Mouse (Mus musculus) stomach, embryonic 16.5 days (tissue): ENCODE results near the gene Myh9. TPM values are rescaled to one million over a fixed set of nuclear protein-coding genes. Genes with fewer than 3 reads are reported as not detected.

Source experiments
- ATAC-seq: fragments of 200-750 bp; cut with Nextera tagmentation; 2 replicates; pipeline ENCODE4 v1.8.0; 2017; ENCODE audit warnings: moderate number of reproducible peaks, moderate TSS enrichment; ENCODE audit not compliant: insufficient read depth, low FRiP score
- H3K27ac ChIP-seq: fragments of 300-500 bp; sonication (generic); 2 replicates; pipeline ENCODE4 v1.5.1; 2014; ENCODE audit warnings: low read length
- H3K27me3 ChIP-seq: fragments of 300-500 bp; sonication (generic); 2 replicates; pipeline ENCODE4 v1.6.1; 2014; ENCODE audit warnings: low read length, control low read depth, mixed read lengths; ENCODE audit not compliant: control insufficient read depth, insufficient read depth
- H3K36me3 ChIP-seq: fragments of 300-500 bp; sonication (generic); 2 replicates; pipeline ENCODE4 v1.6.1; 2014; ENCODE audit warnings: low read length; ENCODE audit not compliant: control insufficient read depth, insufficient read depth
- H3K4me1 ChIP-seq: fragments of 300-500 bp; sonication (generic); 2 replicates; pipeline ENCODE4 v1.6.1; 2014; ENCODE audit warnings: low read length, control low read depth, mixed read lengths; ENCODE audit not compliant: control insufficient read depth, insufficient read depth
- H3K4me2 ChIP-seq: fragments of 300-500 bp; sonication (generic); 2 replicates; pipeline ENCODE4 v1.6.1; 2014; ENCODE audit warnings: low read depth, low read length, mixed read lengths
- H3K4me3 ChIP-seq: fragments of 300-500 bp; sonication (generic); replicated peaks from 2 replicates; pipeline ENCODE4 v1.5.1; 2014; ENCODE audit warnings: mild to moderate bottlenecking, low read length
- H3K9ac ChIP-seq: fragments of 300-500 bp; sonication (generic); 2 replicates; pipeline ENCODE4 v1.6.1; 2014; ENCODE audit warnings: low read length
- H3K9me3 ChIP-seq: fragments of 300-500 bp; sonication (generic); replicated peaks from 2 replicates; pipeline ENCODE4 v1.6.1; 2016; ENCODE audit warnings: low read length, control low read depth; ENCODE audit not compliant: control insufficient read depth
- WGBS: fragments of 180-500 bp; shearing (Covaris S2); extraction: QIAGEN DNeasy Blood & Tissue Kit; methylation state at CpG from one replicate; pipeline ENCODE4 v1.1.7; 2014; 5-methylcytosine and 5-hydroxymethylcytosine counted together
- polyA plus RNA-seq: library from polyadenylated mRNA; unstranded; fragments of >200 nt; fragmentation: Nextera tagmentation; extraction: Ambion mirVana; gene quantifications from 2 replicates; pipeline ENCODE4 v1.2.1, GENCODE M21; 2015

Myh9 gene
- polyA plus RNA-seq, 1 experiment from 2014 or later: 54.5 TPM

DNA sequence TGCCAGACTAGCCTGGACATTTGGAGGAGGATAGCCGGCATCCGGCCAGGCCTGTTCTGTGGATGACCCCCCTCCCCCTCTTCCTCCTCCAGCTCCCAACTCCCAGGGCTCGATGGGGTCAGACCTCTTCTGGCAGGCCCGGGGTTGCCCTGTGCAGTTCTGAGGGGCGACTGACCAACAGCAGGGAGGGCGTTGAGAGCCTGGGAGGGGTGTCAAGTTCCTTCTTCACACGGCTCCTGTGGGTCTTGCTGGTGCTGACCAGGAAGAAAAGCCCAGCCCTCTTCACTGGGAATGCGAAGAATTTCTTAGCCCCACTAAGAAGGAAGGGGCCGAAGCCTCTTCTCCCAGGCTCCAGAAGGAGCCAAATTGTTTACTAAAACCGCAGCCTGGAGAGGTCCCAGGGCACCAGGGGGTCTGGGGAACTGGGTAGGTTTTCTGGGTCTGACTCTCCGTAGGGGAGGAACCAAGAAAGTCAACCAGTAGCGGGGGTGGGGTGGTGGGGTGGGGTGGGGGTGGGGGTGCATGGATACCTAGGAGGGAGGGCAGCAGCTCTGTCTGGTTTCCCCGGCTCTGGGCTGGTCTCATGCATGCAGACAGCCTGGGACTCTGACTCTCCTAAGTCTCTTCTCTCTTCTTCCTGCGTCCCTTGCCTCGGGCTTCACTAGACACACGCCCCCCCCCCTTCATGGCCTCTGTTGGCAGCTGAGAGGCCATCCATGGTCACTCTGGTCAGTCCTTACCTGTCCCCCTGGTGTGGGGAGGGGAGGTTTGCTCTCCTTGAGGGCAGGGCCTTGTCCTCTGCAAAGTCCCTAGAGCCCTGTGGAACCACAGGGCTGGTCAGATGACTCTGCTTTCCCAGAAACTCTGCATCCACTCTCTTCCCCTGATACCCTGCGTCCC, 41.1 kb upstream of the Myh9 start:
- no peak overlapping the region for H3K4me3 ChIP-seq

DNA sequence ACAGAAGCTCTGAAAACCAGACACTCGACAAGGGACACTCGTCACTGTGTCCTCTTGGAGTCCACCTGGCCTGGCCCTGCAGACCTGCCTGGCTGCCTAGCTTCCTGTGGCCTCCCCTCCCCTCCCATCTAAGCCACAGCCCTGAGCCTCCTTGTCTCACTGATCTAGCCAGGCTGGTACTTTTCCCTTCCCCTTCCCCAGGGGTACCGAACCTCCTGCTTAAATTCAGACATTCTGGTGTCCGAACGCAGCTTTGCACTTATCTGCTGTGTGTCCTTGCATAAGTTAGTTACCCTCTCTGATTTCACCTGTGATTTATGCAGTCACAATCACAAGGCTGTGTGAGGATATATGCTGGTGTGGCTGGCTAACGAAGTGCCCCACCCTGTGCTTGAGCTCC, 40.3 kb upstream of the Myh9 start:
- no peak overlapping the region for H3K4me2 ChIP-seq
- H3K4me1 ChIP-seq: peaks cover 26% of the 10 kb centered on the region
- H3K4me3 ChIP-seq: no peak overlapping the region
- peak overlapping the region; percentile 12; the same call in 1 of the 2 replicates for H3K9ac ChIP-seq
- no peak for ATAC-seq
- H3K27ac ChIP-seq: peak overlapping the region; percentile 87
- H3K36me3 ChIP-seq: no peaks in the 10 kb centered on the region
- WGBS: 49% methylated on average over 6 of the region's 6 CpGs
- H3K27me3 ChIP-seq: no peaks in the 10 kb centered on the region
- no peaks in the 10 kb centered on the region for H3K9me3 ChIP-seq

More for the DNA sequence above, 41.1 kb upstream of the Myh9 start:
- no peaks in the 10 kb centered on the region for H3K9me3 ChIP-seq
- peak; percentile 60 for ATAC-seq
- peaks cover 26% of the 10 kb centered on the region for H3K4me1 ChIP-seq
- no peaks in the 10 kb centered on the region for H3K27me3 ChIP-seq
- peak overlapping the region; percentile 38 for H3K9ac ChIP-seq
- no peaks in the 10 kb centered on the region for H3K36me3 ChIP-seq
- peak overlapping the region; percentile 25; the same call in 1 of the 2 replicates for H3K4me2 ChIP-seq
- WGBS: 15% methylated on average over 16 of the region's 17 CpGs
- peak overlapping the region; percentile 87 for H3K27ac ChIP-seq

DNA sequence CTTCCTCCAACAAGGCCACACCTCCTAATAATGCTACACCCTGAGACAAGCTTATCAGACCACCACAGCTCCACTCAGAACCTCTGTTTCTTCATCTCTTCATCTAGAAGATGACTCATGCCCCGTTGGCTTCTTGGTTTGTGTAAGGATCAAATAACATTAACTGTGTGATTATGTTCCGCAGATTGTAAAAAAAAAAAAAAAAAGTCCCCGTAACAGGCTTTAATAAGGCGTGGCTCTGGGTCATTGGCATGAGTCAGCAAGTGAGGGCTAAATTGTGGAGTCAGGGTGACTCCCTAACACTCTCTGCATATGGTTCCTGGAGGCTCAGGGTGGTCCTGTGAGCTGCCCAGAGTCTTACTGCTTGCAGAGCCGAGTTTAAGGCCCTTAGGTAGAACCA, 39.7 kb upstream of the Myh9 start:
- Histone ChIP-seq H3K9ac (no peak overlapping the region), H3K27ac (peak overlapping the region; percentile 87), H3K36me3 (no peaks in the 10 kb centered on the region), H3K27me3 (no peaks in the 10 kb centered on the region), H3K9me3 (no peaks in the 10 kb centered on the region), H3K4me3 (no peak overlapping the region), H3K4me2 (no peak overlapping the region), H3K4me1 (peaks cover 28% of the 10 kb centered on the region)
- WGBS: 21% methylated on average over 5 of the region's 5 CpGs
- peak; percentile 49 for ATAC-seq

DNA sequence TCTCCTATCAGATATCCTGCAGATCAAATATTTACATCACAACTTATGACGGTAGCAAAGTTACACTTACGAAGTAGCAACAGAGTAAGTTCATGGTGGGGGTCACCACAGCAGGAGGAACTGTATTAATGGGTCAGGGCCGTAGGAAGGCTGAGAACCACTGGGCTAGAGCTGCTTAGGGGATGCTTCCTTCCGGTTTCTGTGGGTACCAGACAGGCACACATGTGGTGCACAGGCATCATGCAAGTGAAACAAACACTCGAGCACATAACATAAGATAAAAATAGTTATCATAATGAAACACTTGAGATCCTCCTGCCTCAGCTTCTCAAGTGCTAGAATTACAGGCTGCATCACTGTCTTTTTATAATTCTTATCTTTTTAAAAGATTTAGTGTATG, 38.8 kb upstream of the Myh9 start:
- 72% methylated on average over 5 of the region's 5 CpGs for WGBS
- ATAC-seq: no peak
- H3K4me2 ChIP-seq: no peak overlapping the region
- no peak overlapping the region for H3K27ac ChIP-seq
- H3K27me3 ChIP-seq: no peaks in the 10 kb centered on the region
- H3K36me3 ChIP-seq: no peaks in the 10 kb centered on the region
- peaks cover 31% of the 10 kb centered on the region for H3K4me1 ChIP-seq
- no peak overlapping the region for H3K9ac ChIP-seq
- no peak overlapping the region for H3K4me3 ChIP-seq
- no peaks in the 10 kb centered on the region for H3K9me3 ChIP-seq

DNA sequence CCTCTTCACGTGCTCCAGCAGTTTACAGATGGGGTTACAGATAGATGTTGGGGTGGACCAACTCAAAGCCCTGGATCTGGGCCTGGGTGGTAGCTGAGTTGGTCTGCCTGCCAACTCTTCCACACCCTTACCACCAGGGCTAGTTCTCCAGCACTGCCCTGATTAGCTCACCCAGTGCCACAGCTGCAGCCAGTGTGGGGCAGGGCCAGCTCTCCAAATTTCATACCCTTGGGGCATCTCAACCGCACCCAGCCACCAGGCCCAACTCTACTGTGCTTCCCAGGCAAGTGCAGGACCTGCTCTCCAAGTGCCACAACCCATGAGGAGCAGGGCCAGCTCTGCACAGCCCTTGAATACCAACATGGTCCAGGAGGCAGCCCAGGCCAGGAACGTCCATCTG, 37.8 kb upstream of the Myh9 start:
- Histone ChIP-seq H3K27me3 (no peaks in the 10 kb centered on the region), H3K9me3 (no peaks in the 10 kb centered on the region), H3K4me3 (no peak overlapping the region), H3K4me2 (no peak overlapping the region), H3K4me1 (peaks cover 31% of the 10 kb centered on the region), H3K9ac (no peak overlapping the region), H3K36me3 (no peaks in the 10 kb centered on the region), H3K27ac (no peak overlapping the region)
- ATAC-seq: no peak
- 77% methylated on average over 3 of the region's 3 CpGs for WGBS

DNA sequence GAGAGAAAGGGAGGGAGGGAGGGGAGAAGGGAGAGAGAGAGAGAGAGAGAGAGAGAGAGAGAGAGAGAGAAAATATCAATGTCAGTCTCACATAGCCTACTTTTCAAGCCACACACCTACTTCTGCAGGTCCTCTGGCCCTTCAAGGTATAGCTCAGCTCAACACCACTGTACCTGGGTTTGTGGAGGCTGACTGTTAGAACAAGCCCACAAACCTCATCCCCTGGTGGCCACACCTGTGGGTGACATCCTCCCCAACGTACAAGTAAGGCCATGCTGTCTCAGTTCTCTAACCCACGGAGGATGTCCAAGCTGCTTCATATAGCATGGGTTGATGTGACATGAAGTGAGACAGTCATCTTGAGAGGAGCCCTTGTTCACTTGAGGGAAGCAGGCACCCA, 35.2 kb upstream of the Myh9 start:
- WGBS: 81% methylated on average over 2 of the region's 2 CpGs
- peaks cover 21% of the 10 kb centered on the region for H3K4me1 ChIP-seq
- H3K27me3 ChIP-seq: no peaks in the 10 kb centered on the region
- no peak overlapping the region for H3K4me2 ChIP-seq
- no peaks in the 10 kb centered on the region for H3K36me3 ChIP-seq
- ATAC-seq: no peak
- no peak overlapping the region for H3K9ac ChIP-seq
- H3K4me3 ChIP-seq: no peak overlapping the region
- peak overlapping the region; percentile 15 for H3K27ac ChIP-seq
- H3K9me3 ChIP-seq: no peaks in the 10 kb centered on the region

DNA sequence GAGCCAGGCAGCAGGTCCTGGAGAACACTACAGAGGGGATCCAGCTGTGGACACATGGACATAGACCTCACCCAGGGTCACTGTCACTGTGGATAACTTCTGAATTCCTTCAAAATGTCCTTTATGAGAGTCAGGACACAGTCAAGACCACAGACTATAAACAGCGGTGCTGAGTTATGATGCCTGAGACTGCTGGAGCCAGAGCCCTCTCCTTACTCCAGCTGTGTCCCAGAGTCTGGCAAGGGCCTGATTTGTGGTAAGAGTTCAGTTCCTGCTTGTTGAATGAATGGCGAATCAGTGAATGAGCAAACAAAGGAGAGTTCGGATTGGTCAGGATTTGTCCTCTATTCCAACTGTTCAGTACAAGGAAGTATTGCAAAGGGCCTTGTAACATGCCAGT, 34.7 kb upstream of the Myh9 start:
- peaks cover 16% of the 10 kb centered on the region for H3K4me1 ChIP-seq
- WGBS: 51% methylated on average over 3 of the region's 3 CpGs
- H3K36me3 ChIP-seq: no peaks in the 10 kb centered on the region
- H3K4me2 ChIP-seq: no peak overlapping the region
- no peak overlapping the region for H3K4me3 ChIP-seq
- H3K27ac ChIP-seq: peak overlapping the region; percentile 63
- H3K9me3 ChIP-seq: no peaks in the 10 kb centered on the region
- ATAC-seq: peak; percentile 13; the same call in 1 of the 2 replicates
- no peaks in the 10 kb centered on the region for H3K27me3 ChIP-seq
- no peak overlapping the region for H3K9ac ChIP-seq

DNA sequence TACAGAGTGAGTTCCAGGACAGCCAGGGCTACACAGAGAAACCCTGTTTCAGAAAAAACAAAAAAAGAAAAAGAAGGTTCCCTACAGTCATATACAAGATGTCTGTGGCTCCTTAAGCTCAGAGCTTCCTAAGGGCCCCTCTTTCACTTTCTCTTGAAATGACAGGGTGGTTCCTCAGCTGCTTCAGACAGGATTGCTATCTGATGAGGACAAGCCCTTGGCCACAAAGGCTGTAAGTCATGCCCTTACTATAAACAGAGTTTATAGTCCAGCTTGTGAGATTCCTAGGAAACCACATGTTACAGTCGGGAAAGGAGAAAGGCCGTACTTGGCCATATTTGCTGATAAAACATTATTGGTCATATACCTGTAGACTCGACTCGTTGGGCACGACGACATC, 34.0 kb upstream of the Myh9 start:
- Histone ChIP-seq H3K27ac (no peak overlapping the region), H3K4me2 (no peak overlapping the region), H3K4me1 (0 out of 2 replicates have a peak, but pooled peaks cover 11% of the 10 kb centered on the region), H3K27me3 (no peaks in the 10 kb centered on the region), H3K36me3 (no peaks in the 10 kb centered on the region), H3K4me3 (no peak overlapping the region), H3K9me3 (no peaks in the 10 kb centered on the region), H3K9ac (no peak overlapping the region)
- 90% methylated on average over 6 of the region's 6 CpGs for WGBS
- no peak for ATAC-seq

DNA sequence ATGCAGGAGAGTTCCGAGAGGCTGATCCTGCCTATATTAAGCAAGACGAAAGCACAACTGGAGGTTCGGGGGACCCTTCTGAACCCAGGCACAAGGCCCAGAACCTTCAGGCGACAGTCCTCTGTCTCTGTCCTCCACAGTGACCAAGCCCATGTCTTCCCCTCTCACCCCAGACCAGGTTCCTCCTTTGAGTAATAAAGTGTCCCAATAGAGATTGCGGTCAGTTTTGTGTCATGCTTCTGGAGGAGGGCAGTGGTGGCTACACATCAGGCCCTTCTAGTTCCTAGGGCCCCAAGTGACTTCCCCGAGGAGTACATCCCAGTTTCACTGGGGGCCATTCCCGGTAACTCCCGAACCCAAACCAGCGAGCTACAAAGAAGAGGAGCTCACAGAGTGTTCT, 32.8 kb upstream of the Myh9 start:
- Histone ChIP-seq H3K27ac (no peak overlapping the region), H3K4me2 (no peak overlapping the region), H3K9me3 (no peaks in the 10 kb centered on the region), H3K27me3 (no peaks in the 10 kb centered on the region), H3K36me3 (no peaks in the 10 kb centered on the region), H3K9ac (no peak overlapping the region), H3K4me1 (0 out of 2 replicates have a peak, but pooled peaks cover 11% of the 10 kb centered on the region), H3K4me3 (no peak overlapping the region)
- WGBS: 87% methylated on average over 9 of the region's 9 CpGs
- no peak for ATAC-seq
